23 mouse cellular contexts compared by ENCODE assay signal in genomic region chr17:86572576-86572975, GRCm38 (mm10).
A peak's percentile ranks its signal among the peaks of the same experiment; 100 is the strongest.
DNase-seq lines count a peak whose midpoint lies in the region; ATAC-seq and TF ChIP-seq lines count a peak whose summit lies in the region.
"Had no signal": no experiment of that assay in that cellular context is flagged by ENCODE, and none has a peak within 500 bp of the region (broad histone marks: within the 10 kb centered on the region; RNA-seq: fewer than 3 reads in every experiment).

No protein-coding gene starts in this region.

- peak; percentile 82 for DNase-seq in kidney, postnatal 0 days (ENCODE audit: low spot score)
- peak; percentile 52 for DNase-seq in kidney, postnatal 14 days
- peak; percentile 33 to 57 for DNase-seq in kidney, postnatal 25 days
- peak; percentile 45 for DNase-seq in lung, postnatal 25 days (ENCODE audit: low spot score)
- no peak for DNase-seq in urinary bladder, postnatal 25 days (ENCODE audit: low spot score)
- DNase-seq: adrenal gland, adult 8-10 months; cerebellum, adult 18-20 months; cerebellum, postnatal 14 days; liver; right cerebral cortex, postnatal 4 days; thymus, adult 18-20 months; thymus, postnatal 36 days had no signal

- ATAC-seq in kidney, postnatal 0 days (replicated peaks; ENCODE audit: low FRiP score, low read depth): no peak
- no peak for ATAC-seq in kidney, embryonic 14.5 days (ENCODE audit: low FRiP score, low TSS enrichment)
- no peak for ATAC-seq in megakaryocyte, adult 5-6 weeks (ENCODE audit: poor library complexity, severe bottlenecking)
- ATAC-seq: activated CD4-positive, CD25-positive, alpha-beta regulatory T cell, adult 4 months; midbrain, embryonic 15.5 days had no signal

- H3K4me3 ChIP-seq in kidney, postnatal 0 days (replicated peaks; ENCODE audit: low read depth, low read length): no peak overlapping the region
- no peak overlapping the region for H3K4me3 ChIP-seq in kidney, embryonic 14.5 days (ENCODE audit: low read length)
- H3K4me3 ChIP-seq: embryonic facial prominence, embryonic 12.5 days; forebrain, embryonic 12.5 days; heart, embryonic 10.5 days; hindbrain, embryonic 15.5 days; limb, embryonic 10.5 days; midbrain, embryonic 15.5 days; myocyte; neural tube, embryonic 13.5 days had no signal

- no peak overlapping the region for H3K9ac ChIP-seq in kidney, postnatal 0 days (ENCODE audit: low read depth, low read length)
- H3K9ac ChIP-seq in kidney, embryonic 14.5 days (ENCODE audit: low read depth, low read length): no peak overlapping the region
- H3K9ac ChIP-seq: embryonic facial prominence, embryonic 12.5 days; forebrain, embryonic 12.5 days; hindbrain, embryonic 15.5 days; midbrain, embryonic 15.5 days; neural tube, embryonic 13.5 days had no signal

- peak overlapping the region; percentile 55; the same call in 1 of the 2 replicates for H3K27ac ChIP-seq in kidney, postnatal 0 days
- H3K27ac ChIP-seq in kidney, embryonic 14.5 days (ENCODE audit: low read depth, low read length): no peak overlapping the region
- H3K27ac ChIP-seq: embryonic facial prominence, embryonic 12.5 days; forebrain, embryonic 12.5 days; heart, embryonic 10.5 days; hindbrain, embryonic 15.5 days; limb, embryonic 10.5 days; midbrain, embryonic 15.5 days; neural tube, embryonic 13.5 days had no signal

- no peaks in the 10 kb centered on the region for H3K36me3 ChIP-seq in kidney, postnatal 0 days (ENCODE audit: insufficient read depth, low read length)
- no peaks in the 10 kb centered on the region for H3K36me3 ChIP-seq in kidney, embryonic 14.5 days (ENCODE audit: control insufficient read depth, insufficient read depth, low read length)
- H3K36me3 ChIP-seq: embryonic facial prominence, embryonic 12.5 days; forebrain, embryonic 12.5 days; heart, embryonic 10.5 days; hindbrain, embryonic 15.5 days; limb, embryonic 10.5 days; midbrain, embryonic 15.5 days; neural tube, embryonic 13.5 days had no signal

- no peak for TF ChIP-seq CTCF in kidney, postnatal 0 days (IDR thresholded peaks at IDR 0.05; ENCODE audit: low read depth)

- 34% methylated on average over 8 of the region's 8 CpGs for WGBS in kidney, postnatal 0 days
- 39% methylated on average over 8 of the region's 8 CpGs for WGBS in kidney, embryonic 14.5 days

- H3K4me1 ChIP-seq in kidney, postnatal 0 days (replicated peaks; ENCODE audit: insufficient read depth, low read length): no peaks in the 10 kb centered on the region; the same call in 1 of the 2 replicates
- H3K4me1 ChIP-seq in kidney, embryonic 14.5 days (ENCODE audit: control insufficient read depth, insufficient read depth, low read length): peaks cover 19% of the 10 kb centered on the region; the same call in 1 of the 2 replicates
- H3K4me1 ChIP-seq: embryonic facial prominence, embryonic 12.5 days; forebrain, embryonic 12.5 days; heart, embryonic 10.5 days; hindbrain, embryonic 15.5 days; limb, embryonic 10.5 days; midbrain, embryonic 15.5 days; neural tube, embryonic 13.5 days had no signal

- H3K9me3 ChIP-seq in kidney, postnatal 0 days (replicated peaks; ENCODE audit: low read length): no peaks in the 10 kb centered on the region
- no peaks in the 10 kb centered on the region for H3K9me3 ChIP-seq in kidney, embryonic 14.5 days (ENCODE audit: control insufficient read depth, low read length)
- H3K9me3 ChIP-seq: embryonic facial prominence, embryonic 12.5 days; forebrain, embryonic 12.5 days; heart, embryonic 10.5 days; hindbrain, embryonic 15.5 days; limb, embryonic 10.5 days; midbrain, embryonic 15.5 days; neural tube, embryonic 13.5 days had no signal

- 0 out of 2 replicates have a peak overlapping the region, but pooled peaks have one; percentile 21 for H3K4me2 ChIP-seq in kidney, postnatal 0 days (ENCODE audit: low read length)
- no peak overlapping the region for H3K4me2 ChIP-seq in kidney, embryonic 14.5 days (replicated peaks; ENCODE audit: low read depth, low read length)
- H3K4me2 ChIP-seq: embryonic facial prominence, embryonic 12.5 days; forebrain, embryonic 12.5 days; hindbrain, embryonic 15.5 days; midbrain, embryonic 15.5 days; neural tube, embryonic 13.5 days had no signal

- H3K27me3 ChIP-seq in kidney, postnatal 0 days (ENCODE audit: insufficient read depth, low read length): no peaks in the 10 kb centered on the region
- H3K27me3 ChIP-seq in kidney, embryonic 14.5 days (ENCODE audit: control insufficient read depth, insufficient read depth, low read length): no peaks in the 10 kb centered on the region
- H3K27me3 ChIP-seq: embryonic facial prominence, embryonic 12.5 days; forebrain, embryonic 12.5 days; hindbrain, embryonic 15.5 days; midbrain, embryonic 15.5 days; neural tube, embryonic 13.5 days had no signal
